Mouse (Mus musculus): ENCODE data around the gene Dimt1. TPM values are rescaled to one million over a fixed set of nuclear protein-coding genes. Genes with fewer than 3 reads are reported as not detected.
A peak's percentile ranks its signal among the peaks of the same experiment; 100 is the strongest.
"Not testable (repeated sequence)": the region's sequence is repeated elsewhere in the genome, so short reads cannot be mapped to it uniquely, and the experiment has no call there.

The Dimt1 gene
- 11.1 and 12.8 TPM in 2 replicates for polyA plus RNA-seq (2015; fragmentation: Nextera tagmentation; extraction: Ambion mirVana)

DNA sequence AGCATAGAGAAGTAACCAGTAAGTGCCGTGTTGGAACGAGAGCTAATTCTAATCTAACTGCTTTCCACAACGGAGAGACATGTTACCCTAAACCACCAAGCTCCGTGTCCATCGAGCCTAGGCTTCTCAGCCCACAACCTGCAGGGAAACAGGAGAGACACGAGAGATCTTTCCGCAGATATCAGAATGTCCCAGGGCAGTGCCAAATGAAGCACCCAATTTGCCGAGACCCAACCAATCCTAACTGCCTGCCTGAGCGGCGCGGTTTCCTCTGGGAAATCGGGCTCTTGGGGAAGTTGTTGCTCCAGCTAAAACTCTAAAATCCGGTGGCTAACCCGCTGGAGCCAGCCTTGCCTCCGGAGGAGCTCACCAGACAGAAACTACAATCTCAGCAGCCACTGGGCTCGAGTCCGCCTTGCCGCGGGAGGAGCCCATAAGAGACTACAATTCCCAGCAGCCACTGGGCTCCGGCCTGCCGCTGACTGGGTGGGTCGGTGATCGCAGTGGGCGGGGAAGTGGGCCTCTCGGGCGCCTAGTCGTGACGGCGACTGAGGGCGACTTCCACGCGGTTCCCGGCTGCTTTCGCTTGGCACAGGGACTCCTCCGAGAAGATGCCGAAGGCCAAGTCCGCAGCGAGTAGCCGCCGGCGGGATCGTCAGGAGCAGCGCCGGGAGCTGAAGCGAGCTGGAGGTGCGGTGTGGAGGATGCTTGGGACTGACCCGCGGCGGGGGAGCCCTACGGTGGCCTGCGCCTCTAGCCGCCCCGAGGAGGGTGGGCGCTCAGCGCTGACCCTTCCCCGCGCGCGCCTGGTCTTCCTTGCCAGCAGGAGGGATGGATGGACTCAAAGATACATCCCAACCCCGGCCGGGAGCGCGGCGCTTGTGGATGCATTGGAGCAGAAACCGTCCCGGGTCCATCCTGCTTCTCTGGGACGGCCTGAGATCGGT lies at the start of gene Dimt1:
Dimt1 (plus strand) TSS at position 534 of the 947 bp plus-strand sequence.
- Histone ChIP-seq H3K9me3 (replicated peaks; ENCODE audit: control insufficient read depth, low read length) (no peaks in the 10 kb centered on the region), H3K4me1 (ENCODE audit: control insufficient read depth, low read depth, low read length) (peaks cover 14% of the 10 kb centered on the region), H3K4me2 (ENCODE audit: low read depth, low read length) (peak within 1 kb of the TSS; percentile 92), H3K4me3 (ENCODE audit: low read depth, low read length) (peak within 1 kb of the TSS; percentile 99), H3K27ac (ENCODE audit: low read length) (peak within 1 kb of the TSS; percentile 78), H3K9ac (ENCODE audit: low read depth, low read length) (peak within 1 kb of the TSS; percentile 95), H3K27me3 (ENCODE audit: control insufficient read depth, insufficient read depth, low read depth, low read length) (no peaks in the 10 kb centered on the region), H3K36me3 (ENCODE audit: control insufficient read depth, insufficient read depth) (peaks cover 7% of the 10 kb centered on the region)
- ATAC-seq (ENCODE audit: low read depth) = peak; percentile 99
- WGBS (ENCODE audit: insufficient replicate concordance) = under 1% methylated on average over 68 of the region's 68 CpGs

DNA sequence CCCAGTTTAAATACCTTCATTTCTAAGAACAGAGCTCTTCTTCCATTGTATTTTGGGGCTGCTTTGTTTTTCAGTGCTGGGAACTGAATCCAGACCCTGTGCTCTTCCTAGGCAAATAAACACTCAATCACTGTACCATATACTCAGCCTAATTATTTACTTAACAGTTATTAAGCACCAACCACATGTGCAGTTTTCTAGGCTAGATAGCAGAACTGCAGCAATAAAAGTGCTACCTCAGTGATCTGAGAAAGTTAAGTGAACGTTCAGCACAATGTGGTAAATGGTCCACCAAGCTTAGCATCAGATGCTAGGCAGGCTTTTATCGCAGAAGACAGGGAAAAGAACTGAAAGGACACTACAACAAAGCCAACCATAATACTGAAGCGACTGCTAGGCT lies 42.3 kb upstream of the Dimt1 start:
- H3K36me3 ChIP-seq (ENCODE audit: control insufficient read depth, insufficient read depth) = peaks cover 10% of the 10 kb centered on the region

DNA sequence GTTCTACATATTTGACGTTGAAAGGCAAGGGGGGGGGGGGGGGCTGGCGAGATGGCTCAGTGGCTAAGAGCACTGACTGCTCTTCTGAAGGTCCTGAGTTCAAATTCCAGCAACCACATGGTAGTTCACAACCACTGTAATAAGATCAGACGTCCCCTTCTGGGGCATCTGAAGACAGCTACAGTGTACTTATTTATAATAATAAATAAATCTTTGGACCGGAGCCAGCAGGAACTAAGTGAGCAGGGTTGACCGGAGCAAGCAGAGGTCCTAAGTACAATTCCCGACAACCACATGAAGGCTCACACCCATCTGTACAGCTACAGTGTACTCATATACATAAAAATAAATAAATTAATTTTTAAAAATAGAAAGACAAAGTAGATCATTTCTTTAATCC lies 41.8 kb upstream of the Dimt1 start:
- not testable (repeated sequence) for H3K4me1 ChIP-seq (ENCODE audit: control insufficient read depth, low read depth, low read length); H3K9me3 ChIP-seq (replicated peaks; ENCODE audit: control insufficient read depth, low read length); H3K27ac ChIP-seq (ENCODE audit: low read length); H3K4me2 ChIP-seq (ENCODE audit: low read depth, low read length); H3K27me3 ChIP-seq (ENCODE audit: control insufficient read depth, insufficient read depth, low read depth, low read length); ATAC-seq (ENCODE audit: low read depth); H3K9ac ChIP-seq (ENCODE audit: low read depth, low read length); H3K4me3 ChIP-seq (ENCODE audit: low read depth, low read length)
- 76% methylated on average over 6 of the region's 6 CpGs for WGBS (ENCODE audit: insufficient replicate concordance)
- peaks cover 11% of the 10 kb centered on the region for H3K36me3 ChIP-seq (ENCODE audit: control insufficient read depth, insufficient read depth)

More for the DNA sequence above, 42.3 kb upstream of the Dimt1 start:
- H3K4me3 ChIP-seq (ENCODE audit: low read depth, low read length) = no peak overlapping the region
- H3K27me3 ChIP-seq (ENCODE audit: control insufficient read depth, insufficient read depth, low read depth, low read length) = no peaks in the 10 kb centered on the region
- no peak overlapping the region for H3K9ac ChIP-seq (ENCODE audit: low read depth, low read length)
- no peaks in the 10 kb centered on the region for H3K9me3 ChIP-seq (replicated peaks; ENCODE audit: control insufficient read depth, low read length)
- WGBS (ENCODE audit: insufficient replicate concordance) = 82% methylated on average over 3 of the region's 3 CpGs
- ATAC-seq (ENCODE audit: low read depth) = no peak
- H3K4me2 ChIP-seq (ENCODE audit: low read depth, low read length) = no peak overlapping the region
- H3K4me1 ChIP-seq (ENCODE audit: control insufficient read depth, low read depth, low read length) = no peaks in the 10 kb centered on the region
- no peak overlapping the region for H3K27ac ChIP-seq (ENCODE audit: low read length)

DNA sequence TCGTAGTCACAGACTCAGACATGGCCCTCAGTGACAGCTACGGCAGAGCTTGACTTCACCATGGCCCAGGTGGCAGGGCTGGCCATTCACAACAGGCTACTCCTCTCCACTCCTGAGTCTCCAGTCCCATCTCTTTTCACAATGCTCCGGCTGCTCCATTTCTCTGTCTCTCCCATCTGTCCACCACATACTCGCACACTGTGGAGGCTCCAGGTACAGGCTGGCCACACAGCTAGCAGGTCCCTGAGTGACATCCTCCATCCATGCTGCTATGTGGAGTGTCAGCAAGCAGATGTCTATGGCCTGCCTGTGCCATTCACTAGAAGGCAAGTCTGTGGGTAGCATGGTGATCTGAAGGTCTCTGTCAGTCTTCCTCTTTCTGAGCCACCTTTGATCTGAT lies 39.7 kb upstream of the Dimt1 start:
- ATAC-seq (ENCODE audit: low read depth) = no peak

DNA sequence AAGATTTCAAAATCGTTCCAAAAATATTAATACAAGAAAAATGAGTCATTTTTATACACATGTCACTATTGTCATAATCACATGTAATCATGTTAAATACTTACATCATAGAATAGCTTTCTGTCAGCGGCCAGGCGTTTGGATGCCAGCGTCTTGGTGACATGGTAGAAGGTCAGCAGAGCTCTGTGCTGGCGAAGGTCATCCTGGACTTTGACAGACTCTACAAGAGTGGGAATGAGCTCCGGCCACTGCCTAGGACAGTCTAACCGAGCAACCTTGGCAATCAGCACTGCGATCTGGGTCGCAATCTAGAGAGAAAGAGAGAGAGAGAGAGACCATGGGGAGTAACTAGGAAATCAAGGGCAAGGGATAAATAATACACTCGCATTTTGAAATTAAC lies 36.8 kb upstream of the Dimt1 start:
- no peak overlapping the region for H3K4me3 ChIP-seq (ENCODE audit: low read depth, low read length)
- H3K4me1 ChIP-seq (ENCODE audit: control insufficient read depth, low read depth, low read length) = peaks cover 12% of the 10 kb centered on the region
- WGBS (ENCODE audit: insufficient replicate concordance) = 84% methylated on average over 10 of the region's 10 CpGs
- H3K36me3 ChIP-seq (ENCODE audit: control insufficient read depth, insufficient read depth) = peaks cover 9% of the 10 kb centered on the region
- no peak for ATAC-seq (ENCODE audit: low read depth)
- H3K4me2 ChIP-seq (ENCODE audit: low read depth, low read length) = no peak overlapping the region
- H3K27ac ChIP-seq (ENCODE audit: low read length) = no peak overlapping the region
- H3K9me3 ChIP-seq (replicated peaks; ENCODE audit: control insufficient read depth, low read length) = no peaks in the 10 kb centered on the region
- no peak overlapping the region for H3K9ac ChIP-seq (ENCODE audit: low read depth, low read length)
- H3K27me3 ChIP-seq (ENCODE audit: control insufficient read depth, insufficient read depth, low read depth, low read length) = no peaks in the 10 kb centered on the region

More for the DNA sequence above, 39.7 kb upstream of the Dimt1 start:
- H3K4me1 ChIP-seq (ENCODE audit: control insufficient read depth, low read depth, low read length) = peaks cover 2% of the 10 kb centered on the region; the same call in 1 of the 2 replicates
- no peak overlapping the region for H3K4me3 ChIP-seq (ENCODE audit: low read depth, low read length)
- no peak overlapping the region for H3K9ac ChIP-seq (ENCODE audit: low read depth, low read length)
- H3K27ac ChIP-seq (ENCODE audit: low read length) = no peak overlapping the region
- no peak overlapping the region for H3K4me2 ChIP-seq (ENCODE audit: low read depth, low read length)
- WGBS (ENCODE audit: insufficient replicate concordance) = 79% methylated on average over 4 of the region's 4 CpGs
- H3K36me3 ChIP-seq (ENCODE audit: control insufficient read depth, insufficient read depth) = peaks cover 9% of the 10 kb centered on the region
- H3K9me3 ChIP-seq (replicated peaks; ENCODE audit: control insufficient read depth, low read length) = no peaks in the 10 kb centered on the region
- H3K27me3 ChIP-seq (ENCODE audit: control insufficient read depth, insufficient read depth, low read depth, low read length) = no peaks in the 10 kb centered on the region

DNA sequence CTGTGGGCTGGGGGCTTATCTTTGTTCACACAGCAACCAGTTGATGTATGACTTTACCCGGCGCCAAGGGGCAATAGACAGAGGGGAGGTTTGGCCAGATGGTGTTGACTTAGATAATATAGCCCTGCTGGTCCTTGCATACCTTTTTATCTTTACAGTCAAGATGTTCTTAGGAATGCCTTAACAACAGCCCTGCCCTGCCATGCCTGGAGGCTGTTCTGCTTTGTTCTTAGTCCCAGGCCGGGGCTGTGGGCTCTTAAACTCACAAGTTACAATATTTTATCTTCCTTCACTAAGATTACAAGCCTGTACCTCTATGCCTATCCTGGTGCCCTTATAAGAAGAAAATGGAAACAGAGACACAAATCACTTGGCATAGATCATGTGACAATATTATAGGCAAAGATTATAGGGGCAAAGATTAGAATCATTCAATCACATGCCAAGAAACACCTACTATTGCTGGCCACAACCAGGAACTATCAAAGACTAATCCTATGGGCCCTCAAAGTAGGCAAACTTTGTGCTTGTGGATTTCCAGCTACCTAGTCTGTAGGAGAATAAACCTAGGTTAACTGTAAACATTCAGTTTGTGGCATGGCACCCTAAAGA lies 33.7 kb upstream of the Dimt1 start:
- Histone ChIP-seq H3K36me3 (ENCODE audit: control insufficient read depth, insufficient read depth) (peaks cover 9% of the 10 kb centered on the region), H3K9ac (ENCODE audit: low read depth, low read length) (no peak overlapping the region), H3K4me2 (ENCODE audit: low read depth, low read length) (no peak overlapping the region), H3K4me3 (ENCODE audit: low read depth, low read length) (no peak overlapping the region), H3K27me3 (ENCODE audit: control insufficient read depth, insufficient read depth, low read depth, low read length) (no peaks in the 10 kb centered on the region), H3K9me3 (replicated peaks; ENCODE audit: control insufficient read depth, low read length) (no peaks in the 10 kb centered on the region), H3K4me1 (ENCODE audit: control insufficient read depth, low read depth, low read length) (peaks cover 12% of the 10 kb centered on the region), H3K27ac (ENCODE audit: low read length) (peak overlapping the region; percentile 70)
- WGBS (ENCODE audit: insufficient replicate concordance) = 17% methylated on average over 3 of the region's 3 CpGs
- peak; percentile 65 for ATAC-seq (ENCODE audit: low read depth)

DNA sequence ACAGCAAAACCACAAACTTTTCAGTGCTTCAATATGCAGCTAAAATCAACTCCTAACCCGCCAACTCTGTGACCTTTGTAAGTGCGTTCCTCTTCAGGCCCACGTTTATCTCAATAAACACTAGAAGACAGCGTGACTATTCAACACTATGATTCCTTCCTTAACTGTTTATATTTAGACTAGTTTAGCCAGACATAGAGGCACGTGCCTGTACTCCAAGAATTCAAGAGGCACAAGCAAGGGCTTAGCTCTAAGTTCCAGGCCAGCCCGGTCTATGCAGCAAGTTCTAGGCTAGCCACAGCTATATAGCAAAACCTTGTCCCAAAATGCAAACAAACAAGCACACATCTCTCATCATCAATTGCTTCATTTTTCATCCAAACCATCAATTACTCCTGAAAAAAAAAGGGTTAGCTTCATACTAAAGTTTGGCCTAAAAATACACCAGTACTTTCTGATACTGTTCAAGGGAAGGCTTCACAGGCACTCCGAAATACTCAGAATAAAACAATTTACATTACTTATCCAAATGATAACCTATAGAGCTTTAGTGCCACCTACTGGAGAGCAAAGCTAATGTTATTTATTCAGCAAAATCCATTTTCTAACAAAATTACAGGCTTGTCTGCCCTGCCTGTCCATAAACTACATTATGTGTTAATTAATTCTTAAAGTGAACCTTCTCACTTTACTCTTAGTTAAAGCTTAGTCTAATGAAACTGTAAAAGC lies 28.4 kb upstream of the Dimt1 start:
- Histone ChIP-seq H3K27ac (ENCODE audit: low read length) (no peak overlapping the region), H3K4me3 (ENCODE audit: low read depth, low read length) (no peak overlapping the region), H3K27me3 (ENCODE audit: control insufficient read depth, insufficient read depth, low read depth, low read length) (no peaks in the 10 kb centered on the region), H3K4me2 (ENCODE audit: low read depth, low read length) (no peak overlapping the region), H3K9ac (ENCODE audit: low read depth, low read length) (no peak overlapping the region), H3K4me1 (ENCODE audit: control insufficient read depth, low read depth, low read length) (peaks cover 4% of the 10 kb centered on the region), H3K9me3 (replicated peaks; ENCODE audit: control insufficient read depth, low read length) (no peaks in the 10 kb centered on the region), H3K36me3 (ENCODE audit: control insufficient read depth, insufficient read depth) (peaks cover 6% of the 10 kb centered on the region; the same call in 1 of the 2 replicates)
- WGBS (ENCODE audit: insufficient replicate concordance) = 76% methylated on average over 7 of the region's 7 CpGs
- no peak for ATAC-seq (ENCODE audit: low read depth)

DNA sequence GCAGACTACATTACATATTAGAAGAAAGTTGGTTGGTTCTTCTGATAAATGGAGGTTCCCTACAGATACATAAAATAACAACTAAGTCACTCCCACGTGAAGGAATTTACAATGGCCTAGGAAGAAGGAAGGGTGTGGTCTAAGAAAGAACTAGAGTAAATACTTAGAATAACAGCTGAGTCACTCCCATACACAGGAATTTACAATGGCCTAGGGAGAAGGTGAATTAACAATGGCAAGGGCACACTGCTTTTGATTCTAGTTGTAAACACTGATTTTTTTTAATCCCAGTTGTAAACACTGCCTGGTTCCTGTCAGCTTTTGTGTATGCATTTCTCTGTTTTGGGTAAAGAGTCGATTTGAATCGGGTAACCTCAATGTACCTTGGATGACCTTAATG lies 21.0 kb upstream of the Dimt1 start:
- not testable (repeated sequence) for H3K27ac ChIP-seq (ENCODE audit: low read length); H3K36me3 ChIP-seq (ENCODE audit: control insufficient read depth, insufficient read depth); H3K4me2 ChIP-seq (ENCODE audit: low read depth, low read length); H3K4me1 ChIP-seq (ENCODE audit: control insufficient read depth, low read depth, low read length); H3K27me3 ChIP-seq (ENCODE audit: control insufficient read depth, insufficient read depth, low read depth, low read length); H3K4me3 ChIP-seq (ENCODE audit: low read depth, low read length); ATAC-seq (ENCODE audit: low read depth); H3K9ac ChIP-seq (ENCODE audit: low read depth, low read length); H3K9me3 ChIP-seq (replicated peaks; ENCODE audit: control insufficient read depth, low read length)
- WGBS (ENCODE audit: insufficient replicate concordance) = 91% methylated on average over 3 of the region's 3 CpGs

All from liver, embryonic 16.5 days (tissue).